Mouse (Mus musculus): ENCODE measurements at regions not wholly inside any gene's neighbourhood (a gene's known extent, or its start where the extent isn't known, plus 50 kb on each side); places are given as distances from the start of the nearest gene placed in this dataset.

GRCm38 (mm10) chr19:51482168-51482907 lies 781.8 kb upstream of the Ins1 start:
- peaks cover 4% of the 10 kb centered on the region; the same call in 1 of the 2 replicates for H3K4me1 ChIP-seq (ENCODE audit: control insufficient read depth, insufficient read depth, low read length)

More at GRCm38 (mm10) chr19:51482168-51482907, 781.8 kb upstream of the Ins1 start:
- H3K4me3 ChIP-seq (ENCODE audit: insufficient read depth, low read length) = no peak overlapping the region
- no peak for TF ChIP-seq POLR2A (IDR thresholded peaks at IDR 0.05; ENCODE audit: low read depth, low read length)
- no peak for TF ChIP-seq CTCF (IDR thresholded peaks at IDR 0.05; ENCODE audit: borderline replicate concordance, insufficient read depth, low read length)
- H3K27ac ChIP-seq (ENCODE audit: insufficient read depth, low read length) = peak overlapping the region; percentile 96

All from embryonic fibroblast, embryonic 13.5 days (primary cell).